ENCODE assay signal across 8 mouse cellular contexts in the genomic region with DNA sequence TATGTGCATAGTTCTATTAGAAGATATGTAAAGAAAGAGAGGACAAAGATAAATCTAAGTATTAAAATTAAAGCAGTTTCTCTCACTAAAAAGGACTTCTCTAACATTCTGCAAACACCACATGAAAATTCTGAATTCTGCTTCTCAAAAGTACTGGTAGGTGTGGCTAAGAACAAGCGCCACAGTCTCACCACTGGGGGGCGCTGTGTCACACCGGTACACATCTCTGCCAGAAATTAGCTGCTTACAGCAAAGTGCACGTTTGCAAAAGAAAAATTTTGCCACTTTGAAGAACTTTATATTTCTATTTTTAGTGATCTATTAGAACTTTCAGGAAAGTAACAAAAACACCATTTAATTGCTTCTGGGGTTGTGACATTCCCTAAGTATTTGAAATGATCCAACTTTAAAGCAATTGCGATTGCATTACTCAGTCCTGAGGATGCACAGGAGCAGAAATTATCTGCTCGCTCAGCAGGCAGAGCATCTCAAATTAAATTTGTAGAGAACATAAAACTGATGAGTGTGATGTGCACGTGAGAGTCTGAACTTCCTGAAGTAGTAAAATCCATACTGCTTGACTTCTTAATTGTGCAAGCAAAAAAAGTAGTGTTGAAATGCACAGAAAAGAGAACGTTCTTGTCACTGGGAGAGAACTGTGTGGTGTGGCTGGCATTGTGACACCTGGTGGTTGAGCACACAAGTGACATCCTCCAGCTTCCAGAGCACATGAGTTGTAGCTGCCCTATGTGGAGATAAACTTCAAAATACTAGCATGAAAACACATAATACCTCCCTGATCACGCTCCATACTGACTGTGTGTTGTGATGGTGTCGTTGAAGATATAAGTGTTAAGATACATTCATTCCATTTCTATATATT. TPM values are rescaled to one million over a fixed set of nuclear protein-coding genes. Genes with fewer than 3 reads are reported as not detected.
A peak's percentile ranks its signal among the peaks of the same experiment; 100 is the strongest.
DNase-seq lines count a peak whose midpoint lies in the region; ATAC-seq lines count a peak whose summit lies in the region.

No protein-coding gene starts in this region.

- DNase-seq in 416B (ENCODE audit: low read depth), result peak; percentile 81
- DNase-seq in adrenal gland, adult 2 months, result peak; percentile 74
- DNase-seq in embryo, embryonic 11 days, result peak; percentile 73
- peak; percentile 59 to 84 for DNase-seq in heart, adult 18-20 months
- DNase-seq in kidney, adult 9 months, result peak; percentile 67
- DNase-seq in liver, embryonic 11.5 days (ENCODE audit: low spot score), result peak; percentile 65
- peak; percentile 61 to 75 for DNase-seq in natural killer cell, adult 2 months (ENCODE audit: low spot score in 2 of 2)
- DNase-seq in spleen, postnatal 4 days (ENCODE audit: low spot score in 2 of 2), result peak; percentile 66 to 89

- WGBS in liver, embryonic 11.5 days, result 30% methylated on average over 10 of the region's 10 CpGs

- peak; percentile 64 for ATAC-seq in liver, embryonic 11.5 days (replicated peaks; ENCODE audit: low FRiP score)

- no peaks in the 10 kb centered on the region for H3K4me1 ChIP-seq in liver, embryonic 11.5 days (replicated peaks; ENCODE audit: control insufficient read depth, insufficient read depth, low read length)

- H3K36me3 ChIP-seq in liver, embryonic 11.5 days (ENCODE audit: control insufficient read depth, insufficient read depth, low read length), result no peaks in the 10 kb centered on the region

- H3K4me2 ChIP-seq in liver, embryonic 11.5 days, result peak overlapping the region; percentile 25; the same call in 1 of the 2 replicates

- H3K27me3 ChIP-seq in liver, embryonic 11.5 days (replicated peaks; ENCODE audit: control insufficient read depth, insufficient read depth, low read length), result no peaks in the 10 kb centered on the region

- no peak overlapping the region for H3K9ac ChIP-seq in liver, embryonic 11.5 days (ENCODE audit: low read depth, low read length)

- no peak overlapping the region for H3K4me3 ChIP-seq in liver, embryonic 11.5 days (ENCODE audit: low read depth, low read length)

- H3K9me3 ChIP-seq in liver, embryonic 11.5 days (ENCODE audit: control insufficient read depth, low read length), result no peaks in the 10 kb centered on the region

- H3K27ac ChIP-seq in liver, embryonic 11.5 days (ENCODE audit: low read depth, low read length), result no peak overlapping the region

RNA-seq across cellular contexts. Expression of gene Zc3h15, which starts 18.8 kb away (rescaled TPM):
- 100 to 1,000 TPM in 1 of 2 experiments, 10 to 100 TPM in 1; 78.7 to 115 TPM for total RNA-seq in adrenal gland, adult 2 months (2021)
- 6.6 and 12.7 TPM in 2 replicates for polyA plus RNA-seq in adrenal gland, adult 2 months (2012; rRNA removed)
- 10 to 100 TPM; 56.8 to 60.7 TPM for total RNA-seq in heart, adult 18-20 months (2021)
- 122 and 126 TPM in 2 replicates for polyA plus RNA-seq in liver, embryonic 11.5 days (2014; fragmentation: Nextera tagmentation; extraction: Ambion mirVana)
